Mouse (Mus musculus) olfactory bulb, adult 2 months (tissue): ENCODE measurements around the gene Cyp2d10.

Experiments used
- CTCF ChIP-seq: fragments of 200-500 bp; IDR thresholded peaks from 2 replicates; pipeline ENCODE4 v1.5.1; 2012; ENCODE audit warnings: low read depth, mild to moderate bottlenecking, low read length, moderate library complexity; ENCODE audit not compliant: insufficient read depth
- POLR2A ChIP-seq: fragments of 200-500 bp; IDR thresholded peaks from 2 replicates; pipeline ENCODE4 v1.6.1; 2012; ENCODE audit warnings: mild to moderate bottlenecking, low read depth, low read length, moderate library complexity; ENCODE audit not compliant: insufficient read depth

GRCm38 (mm10) chr15:82406981-82407380, at the start of gene Cyp2d10:
- no peak for TF ChIP-seq CTCF
- TF ChIP-seq POLR2A: no peak
